Mouse (Mus musculus) hindlimb bud, embryonic 11.5 days (tissue): ENCODE data around the gene Abcb10.
"Not testable (repeated sequence)": the region's sequence is repeated elsewhere in the genome, so short reads cannot be mapped to it uniquely, and the experiment has no call there.

ENCODE experiments used
- DNase-seq: peaks from one replicate; pipeline ENCODE4 v3.0.0-alpha.2; 2012; ENCODE audit warnings: low read depth, low spot score; ENCODE audit errors: extremely low spot score

Abcb10 gene

GRCm38 (mm10) chr8:123982826-123983400 lies at the start of gene Abcb10:
Gene Abcb10, minus strand, starts transcription at chr8:123983122.
- peak; percentile 64 for DNase-seq

GRCm38 (mm10) chr8:124027831-124028230 lies 44.9 kb upstream of the Abcb10 start:
- no peak for DNase-seq

- DNase-seq, result not testable (repeated sequence)
These were observed 43.3 kb upstream of the Abcb10 start for GRCm38 (mm10) chr8:124026265-124026664.

- peak; percentile 67 for DNase-seq
These were observed 38.6 kb upstream of the Abcb10 start, which contains the start of the genes Taf5l and Urb2 for GRCm38 (mm10) chr8:124021237-124022227. Gene Taf5l, minus strand, starts transcription at chr8:124021397. Gene Urb2, plus strand, starts transcription at chr8:124021508.

- peak; percentile 6 for DNase-seq
These were observed 37.7 kb upstream of the Abcb10 start for GRCm38 (mm10) chr8:124020439-124021236.

GRCm38 (mm10) chr8:124019782-124020181 lies 36.9 kb upstream of the Abcb10 start:
- peak; percentile 5 for DNase-seq

- no peak for DNase-seq
These were observed 31.8 kb upstream of the Abcb10 start for GRCm38 (mm10) chr8:124014751-124015150.

- not testable (repeated sequence) for DNase-seq
These were observed 31.4 kb upstream of the Abcb10 start for GRCm38 (mm10) chr8:124014299-124014698.

- DNase-seq, result no peak
These were observed 29.2 kb upstream of the Abcb10 start for GRCm38 (mm10) chr8:124011989-124012586.

GRCm38 (mm10) chr8:124011580-124011979 lies 28.7 kb upstream of the Abcb10 start:
- no peak for DNase-seq

- no peak for DNase-seq
These were observed 24.9 kb upstream of the Abcb10 start for GRCm38 (mm10) chr8:124007829-124008228.

GRCm38 (mm10) chr8:124002546-124003108 lies 19.7 kb upstream of the Abcb10 start:
- DNase-seq, result no peak

GRCm38 (mm10) chr8:123999568-123999967 lies 16.6 kb upstream of the Abcb10 start:
- no peak for DNase-seq

GRCm38 (mm10) chr8:123993997-123994396 lies 11.1 kb upstream of the Abcb10 start:
- DNase-seq, result no peak

- DNase-seq, result no peak
These were observed 10.7 kb upstream of the Abcb10 start for GRCm38 (mm10) chr8:123993597-123993996.

GRCm38 (mm10) chr8:123992587-123992986 lies 9.7 kb upstream of the Abcb10 start:
- DNase-seq, result no peak

GRCm38 (mm10) chr8:123990277-123991049 lies 7.5 kb upstream of the Abcb10 start:
- no peak for DNase-seq

- DNase-seq, result no peak
These were observed 6.2 kb upstream of the Abcb10 start for GRCm38 (mm10) chr8:123989128-123989527.

GRCm38 (mm10) chr8:123988605-123989038 lies 5.7 kb upstream of the Abcb10 start:
- DNase-seq, result no peak
